Mouse (Mus musculus): ENCODE measurements around the gene Sf1.

- TF ChIP-seq CTCF (IDR thresholded peaks at IDR 0.05; ENCODE audit: insufficient read depth, low read length), result no peak
- TF ChIP-seq POLR2A (IDR thresholded peaks at IDR 0.05; ENCODE audit: borderline replicate concordance, extremely low read depth, low read depth, low read length), result no peak
Observed at GRCm38 (mm10) chr19:6346661-6347060, 16.8 kb upstream of the Sf1 start.

Measured in lung, adult 2 months (tissue).